Mouse (Mus musculus): Measurements from ENCODE around the gene Exosc2. TPM values are rescaled to one million over a fixed set of nuclear protein-coding genes. Genes with fewer than 3 reads are reported as not detected.

Gene Exosc2
- polyA plus RNA-seq, 1 experiment = 71.3 TPM

DNA sequence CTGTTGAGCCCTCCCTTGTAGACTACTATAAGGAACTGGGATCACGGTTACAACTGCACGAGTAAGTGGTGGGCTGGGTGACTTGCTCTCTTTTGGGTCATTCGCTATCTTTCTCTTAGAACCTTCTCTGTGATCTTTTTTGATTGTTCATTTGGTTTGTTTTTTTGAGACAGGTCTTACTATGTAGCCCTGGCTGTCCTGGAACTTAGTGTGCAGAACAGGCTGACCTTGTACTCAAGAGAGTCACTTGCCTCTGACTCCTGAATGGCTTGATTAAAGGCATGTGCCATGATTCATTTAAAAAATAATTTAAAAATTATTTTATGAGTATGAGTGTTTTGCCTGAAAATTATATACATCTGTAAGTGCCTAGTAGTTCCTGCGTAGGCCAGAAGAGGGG is 44.3 kb downstream of the Exosc2 start:
- Histone ChIP-seq H3K4me3 (ENCODE audit: low read depth, low read length) (no peak overlapping the region), H3K27ac (ENCODE audit: insufficient read depth, low read length) (no peak overlapping the region), H3K27me3 (ENCODE audit: control insufficient read depth, insufficient read depth, low read length, poor library complexity, severe bottlenecking) (no peaks in the 10 kb centered on the region), H3K9ac (ENCODE audit: low read depth, poor library complexity, severe bottlenecking) (no peak overlapping the region), H3K36me3 (ENCODE audit: control insufficient read depth, insufficient read depth, low read length, poor library complexity, severe bottlenecking) (no peaks in the 10 kb centered on the region), H3K4me1 (ENCODE audit: control insufficient read depth, insufficient read depth, low read length) (no peaks in the 10 kb centered on the region), H3K9me3 (replicated peaks; ENCODE audit: control insufficient read depth, insufficient read depth, low read length, poor library complexity, severe bottlenecking) (no peaks in the 10 kb centered on the region)
- TF ChIP-seq EP300 (IDR thresholded peaks at IDR 0.05; ENCODE audit: insufficient read depth, low read depth, low read length) (no peak), POLR2A (IDR thresholded peaks at IDR 0.05; ENCODE audit: insufficient read depth, low read length) (no peak), CTCF (IDR thresholded peaks at IDR 0.05; ENCODE audit: low read depth, low read length) (no peak)

DNA sequence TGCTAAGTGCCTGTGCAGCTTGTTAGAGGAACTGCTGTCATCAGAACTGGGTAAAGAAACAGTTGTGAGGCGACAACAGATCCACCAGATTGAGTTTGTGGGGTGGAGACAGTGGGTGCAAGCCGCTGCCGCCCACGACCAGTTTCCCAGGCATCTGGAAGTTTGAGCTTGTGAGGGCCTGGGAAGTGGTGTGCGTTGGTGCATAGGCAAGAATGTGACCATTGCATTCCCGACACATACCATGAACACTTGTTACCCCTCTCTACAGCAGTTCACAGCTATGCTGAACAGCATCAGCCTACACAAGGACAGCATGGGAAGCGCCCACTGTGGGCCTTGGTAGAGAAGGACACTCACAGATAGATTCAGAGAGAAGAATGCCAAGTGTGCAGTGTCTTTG is 45.5 kb downstream of the Exosc2 start:
- no peaks in the 10 kb centered on the region for H3K27me3 ChIP-seq (ENCODE audit: control insufficient read depth, insufficient read depth, low read length, poor library complexity, severe bottlenecking)
- no peaks in the 10 kb centered on the region for H3K36me3 ChIP-seq (ENCODE audit: control insufficient read depth, insufficient read depth, low read length, poor library complexity, severe bottlenecking)
- H3K9ac ChIP-seq (ENCODE audit: low read depth, poor library complexity, severe bottlenecking) = no peak overlapping the region
- no peak overlapping the region for H3K4me3 ChIP-seq (ENCODE audit: low read depth, low read length)
- H3K27ac ChIP-seq (ENCODE audit: insufficient read depth, low read length) = no peak overlapping the region
- no peaks in the 10 kb centered on the region for H3K4me1 ChIP-seq (ENCODE audit: control insufficient read depth, insufficient read depth, low read length)
- H3K9me3 ChIP-seq (replicated peaks; ENCODE audit: control insufficient read depth, insufficient read depth, low read length, poor library complexity, severe bottlenecking) = no peaks in the 10 kb centered on the region
- TF ChIP-seq EP300 (IDR thresholded peaks at IDR 0.05; ENCODE audit: insufficient read depth, low read depth, low read length) (no peak), CTCF (IDR thresholded peaks at IDR 0.05; ENCODE audit: low read depth, low read length) (no peak), POLR2A (IDR thresholded peaks at IDR 0.05; ENCODE audit: insufficient read depth, low read length) (no peak)

DNA sequence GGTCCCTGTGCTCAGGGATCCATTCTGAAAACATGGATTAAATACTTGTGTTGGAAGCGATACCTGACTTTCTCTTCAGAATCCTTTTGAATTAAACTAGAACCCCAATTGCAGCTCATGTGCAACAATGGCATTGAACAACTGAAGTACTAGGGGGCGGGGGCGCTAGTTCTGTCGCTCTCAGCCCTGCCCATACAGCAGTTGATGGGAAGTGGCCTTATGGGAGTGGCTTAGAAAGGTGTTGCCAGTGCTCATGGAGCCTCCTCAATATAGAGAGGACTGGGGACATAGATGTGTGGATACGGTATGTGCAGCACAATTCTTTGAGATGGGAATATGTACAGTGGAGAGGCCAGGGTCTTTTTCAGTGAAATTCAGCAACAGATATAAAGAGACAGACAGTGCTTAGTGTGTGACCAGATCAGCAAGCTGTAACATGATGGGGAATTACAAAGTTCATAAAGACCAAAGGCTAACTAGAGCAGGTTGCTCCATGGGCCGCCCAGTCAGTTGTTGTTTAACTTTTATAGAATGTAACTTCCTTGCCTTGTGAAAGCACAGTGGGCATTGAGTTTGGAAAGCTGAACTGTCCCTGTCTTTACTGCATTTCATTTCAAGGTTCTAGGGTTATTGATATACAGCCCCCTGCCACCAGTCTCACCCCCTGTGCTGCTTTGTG is 48.8 kb downstream of the Exosc2 start:
- Histone ChIP-seq H3K36me3 (ENCODE audit: control insufficient read depth, insufficient read depth, low read length, poor library complexity, severe bottlenecking) (no peaks in the 10 kb centered on the region), H3K4me1 (ENCODE audit: control insufficient read depth, insufficient read depth, low read length) (no peaks in the 10 kb centered on the region), H3K27ac (ENCODE audit: insufficient read depth, low read length) (no peak overlapping the region), H3K4me3 (ENCODE audit: low read depth, low read length) (no peak overlapping the region), H3K9ac (ENCODE audit: low read depth, poor library complexity, severe bottlenecking) (no peak overlapping the region), H3K27me3 (ENCODE audit: control insufficient read depth, insufficient read depth, low read length, poor library complexity, severe bottlenecking) (no peaks in the 10 kb centered on the region), H3K9me3 (replicated peaks; ENCODE audit: control insufficient read depth, insufficient read depth, low read length, poor library complexity, severe bottlenecking) (no peaks in the 10 kb centered on the region)
- TF ChIP-seq POLR2A (IDR thresholded peaks at IDR 0.05; ENCODE audit: insufficient read depth, low read length) = no peak
- no peak for TF ChIP-seq EP300 (IDR thresholded peaks at IDR 0.05; ENCODE audit: insufficient read depth, low read depth, low read length)
- TF ChIP-seq CTCF (IDR thresholded peaks at IDR 0.05; ENCODE audit: low read depth, low read length) = no peak

DNA sequence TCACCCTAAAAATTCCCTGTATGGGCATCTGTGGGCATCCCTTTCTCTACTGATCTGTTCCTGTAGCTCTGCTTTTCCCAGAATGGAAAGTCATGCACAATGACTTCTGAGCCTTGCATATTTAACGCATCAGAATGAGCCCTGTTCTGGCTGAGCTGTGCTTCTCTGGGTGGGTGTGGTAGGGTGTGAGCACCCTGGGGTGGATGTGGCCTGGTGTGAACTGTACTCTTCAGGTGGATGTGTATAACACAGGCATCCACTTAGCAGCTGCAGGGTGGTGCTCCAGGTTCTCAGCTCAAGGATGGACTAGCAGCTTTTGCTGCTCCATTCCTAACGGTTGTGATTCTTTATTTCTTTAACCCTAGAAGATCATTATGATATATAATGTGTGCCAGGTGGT is 49.4 kb downstream of the Exosc2 start:
- Histone ChIP-seq H3K9ac (ENCODE audit: low read depth, poor library complexity, severe bottlenecking) (no peak overlapping the region), H3K4me1 (ENCODE audit: control insufficient read depth, insufficient read depth, low read length) (no peaks in the 10 kb centered on the region), H3K27ac (ENCODE audit: insufficient read depth, low read length) (no peak overlapping the region), H3K27me3 (ENCODE audit: control insufficient read depth, insufficient read depth, low read length, poor library complexity, severe bottlenecking) (no peaks in the 10 kb centered on the region), H3K9me3 (replicated peaks; ENCODE audit: control insufficient read depth, insufficient read depth, low read length, poor library complexity, severe bottlenecking) (no peaks in the 10 kb centered on the region), H3K36me3 (ENCODE audit: control insufficient read depth, insufficient read depth, low read length, poor library complexity, severe bottlenecking) (no peaks in the 10 kb centered on the region), H3K4me3 (ENCODE audit: low read depth, low read length) (no peak overlapping the region)
- no peak for TF ChIP-seq EP300 (IDR thresholded peaks at IDR 0.05; ENCODE audit: insufficient read depth, low read depth, low read length)
- no peak for TF ChIP-seq CTCF (IDR thresholded peaks at IDR 0.05; ENCODE audit: low read depth, low read length)
- no peak for TF ChIP-seq POLR2A (IDR thresholded peaks at IDR 0.05; ENCODE audit: insufficient read depth, low read length)

DNA sequence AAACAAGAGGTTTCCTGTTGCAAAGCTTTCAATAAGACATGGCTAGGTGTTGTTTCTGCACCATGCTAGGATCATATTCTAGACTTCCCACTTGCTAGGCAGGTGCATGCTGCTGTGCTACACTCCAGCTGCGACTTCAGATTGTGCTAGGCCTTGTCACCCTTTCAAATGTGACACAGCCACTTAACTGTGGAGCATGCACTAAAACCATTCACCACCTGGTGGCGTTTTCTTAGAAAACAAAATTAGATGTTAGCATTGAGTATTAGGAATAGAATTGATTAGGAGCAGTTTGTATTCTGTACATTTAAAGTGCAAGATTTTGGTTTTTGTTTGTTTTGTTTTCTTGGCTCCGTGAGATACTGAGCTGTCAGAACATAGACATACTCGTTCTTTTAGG is 50.3 kb downstream of the Exosc2 start:
- no peaks in the 10 kb centered on the region for H3K36me3 ChIP-seq (ENCODE audit: control insufficient read depth, insufficient read depth, low read length, poor library complexity, severe bottlenecking)
- H3K4me3 ChIP-seq (ENCODE audit: low read depth, low read length) = no peak overlapping the region
- H3K27me3 ChIP-seq (ENCODE audit: control insufficient read depth, insufficient read depth, low read length, poor library complexity, severe bottlenecking) = no peaks in the 10 kb centered on the region
- no peak overlapping the region for H3K9ac ChIP-seq (ENCODE audit: low read depth, poor library complexity, severe bottlenecking)
- H3K27ac ChIP-seq (ENCODE audit: insufficient read depth, low read length) = no peak overlapping the region
- TF ChIP-seq POLR2A (IDR thresholded peaks at IDR 0.05; ENCODE audit: insufficient read depth, low read length) (no peak), EP300 (IDR thresholded peaks at IDR 0.05; ENCODE audit: insufficient read depth, low read depth, low read length) (no peak), CTCF (IDR thresholded peaks at IDR 0.05; ENCODE audit: low read depth, low read length) (no peak)
- no peaks in the 10 kb centered on the region for H3K4me1 ChIP-seq (ENCODE audit: control insufficient read depth, insufficient read depth, low read length)
- no peaks in the 10 kb centered on the region for H3K9me3 ChIP-seq (replicated peaks; ENCODE audit: control insufficient read depth, insufficient read depth, low read length, poor library complexity, severe bottlenecking)

DNA sequence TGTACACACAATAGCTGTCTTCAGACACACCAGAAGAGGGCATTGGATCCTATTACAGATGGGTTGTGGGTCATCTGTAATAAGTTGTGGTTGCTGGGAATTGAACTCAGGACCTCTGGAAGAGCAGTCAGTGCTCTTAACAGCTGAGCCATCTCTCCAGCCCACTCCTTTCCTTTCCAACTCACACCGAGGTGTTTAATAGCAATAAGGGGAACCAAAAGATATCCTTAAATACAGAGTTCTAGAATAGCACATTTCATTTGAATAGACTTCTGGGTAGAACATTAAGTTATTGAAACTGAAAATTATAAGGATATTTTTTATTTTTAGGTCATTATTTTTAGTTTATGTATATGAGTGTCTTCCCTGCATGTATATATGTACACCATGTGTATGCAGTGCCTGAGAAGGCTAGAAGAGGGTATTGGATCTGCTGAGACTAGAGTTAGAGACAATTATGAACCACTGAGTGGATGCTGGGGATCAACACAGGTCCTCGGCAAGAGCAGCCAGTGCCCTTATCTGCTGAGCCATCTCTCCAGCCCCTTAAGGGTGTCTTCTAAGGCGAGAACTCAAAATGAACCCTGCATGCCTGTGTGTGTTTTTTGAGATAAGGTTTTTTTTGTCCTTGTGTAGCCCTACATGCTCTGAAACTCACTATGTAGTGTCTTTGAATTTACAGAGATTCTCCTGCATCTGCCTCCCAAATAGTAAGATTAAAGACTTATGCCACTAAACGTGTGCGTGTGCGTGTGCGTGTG is 54.4 kb downstream of the Exosc2 start:
- TF ChIP-seq EP300 (IDR thresholded peaks at IDR 0.05; ENCODE audit: insufficient read depth, low read depth, low read length) (no peak), CTCF (IDR thresholded peaks at IDR 0.05; ENCODE audit: low read depth, low read length) (no peak), POLR2A (IDR thresholded peaks at IDR 0.05; ENCODE audit: insufficient read depth, low read length) (no peak)
- no peaks in the 10 kb centered on the region for H3K9me3 ChIP-seq (replicated peaks; ENCODE audit: control insufficient read depth, insufficient read depth, low read length, poor library complexity, severe bottlenecking)
- H3K27ac ChIP-seq (ENCODE audit: insufficient read depth, low read length) = no peak overlapping the region
- no peaks in the 10 kb centered on the region for H3K27me3 ChIP-seq (ENCODE audit: control insufficient read depth, insufficient read depth, low read length, poor library complexity, severe bottlenecking)
- H3K9ac ChIP-seq (ENCODE audit: low read depth, poor library complexity, severe bottlenecking) = no peak overlapping the region
- no peaks in the 10 kb centered on the region for H3K36me3 ChIP-seq (ENCODE audit: control insufficient read depth, insufficient read depth, low read length, poor library complexity, severe bottlenecking)
- no peaks in the 10 kb centered on the region for H3K4me1 ChIP-seq (ENCODE audit: control insufficient read depth, insufficient read depth, low read length)
- H3K4me3 ChIP-seq (ENCODE audit: low read depth, low read length) = no peak overlapping the region

All from ES-Bruce4 (cell line).